Mouse (Mus musculus) stomach, postnatal 0 days (tissue): Measurements from ENCODE around the gene Gpr182.

Experiments
- CTCF ChIP-seq: IDR thresholded peaks from 2 replicates; pipeline ENCODE4 v1.5.1; 2016; ENCODE audit warnings: antibody characterized with exemption, low read depth, mild to moderate bottlenecking, moderate library complexity
- EP300 ChIP-seq: optimal IDR thresholded peaks from 2 replicates; pipeline ENCODE3; 2016; ENCODE audit warnings: antibody characterized with exemption

DNA sequence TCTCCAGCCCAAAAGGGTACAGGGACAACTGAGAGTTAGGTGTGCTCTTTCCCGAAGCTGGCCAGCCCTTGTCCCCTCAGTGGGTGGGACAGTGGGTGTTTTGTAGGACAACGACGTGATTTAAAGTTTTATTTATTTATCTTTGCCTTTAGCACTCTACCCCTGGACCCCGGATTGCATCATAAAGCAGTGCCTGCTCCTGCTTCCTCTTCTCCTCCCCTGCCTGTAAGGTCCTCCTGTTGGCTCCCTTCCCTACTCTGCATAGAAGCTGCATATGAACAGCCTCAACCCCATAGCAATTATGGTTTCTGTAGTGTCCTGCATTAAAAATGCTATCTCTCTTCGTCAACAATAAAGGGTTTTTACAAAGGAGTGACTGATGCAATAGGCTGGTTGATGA is 20.1 kb downstream of the Gpr182 start:
- TF ChIP-seq EP300 (no peak), CTCF (no peak)
